Mouse (Mus musculus) intestine, embryonic 15.5 days (tissue): ENCODE data around the gene Wfdc5. TPM values are rescaled to one million over a fixed set of nuclear protein-coding genes. Genes with fewer than 3 reads are reported as not detected.

ENCODE experiments used
- ATAC-seq: fragments of 200-750 bp; cut with Nextera tagmentation; 2 replicates; pipeline ENCODE4 v1.8.0; 2017; ENCODE audit warnings: moderate TSS enrichment, moderate library complexity
- H3K27ac ChIP-seq: fragments of 300-500 bp; sonication (generic); 2 replicates; pipeline ENCODE4 v1.5.1; 2015; ENCODE audit warnings: mild to moderate bottlenecking, inconsistent platforms
- H3K27me3 ChIP-seq: fragments of 300-500 bp; sonication (generic); replicated peaks from 2 replicates; pipeline ENCODE4 v1.6.1; 2015; ENCODE audit warnings: inconsistent platforms
- H3K36me3 ChIP-seq: fragments of 300-500 bp; sonication (generic); 2 replicates; pipeline ENCODE4 v1.6.1; 2015; ENCODE audit warnings: inconsistent platforms
- H3K4me1 ChIP-seq: fragments of 300-500 bp; sonication (generic); replicated peaks from 2 replicates; pipeline ENCODE4 v1.6.1; 2015; ENCODE audit warnings: inconsistent platforms
- H3K4me2 ChIP-seq: fragments of 300-500 bp; sonication (generic); replicated peaks from 2 replicates; pipeline ENCODE4 v1.6.1; 2015; ENCODE audit warnings: mild to moderate bottlenecking, inconsistent platforms
- H3K4me3 ChIP-seq: fragments of 300-500 bp; sonication (generic); replicated peaks from 2 replicates; pipeline ENCODE4 v1.5.1; 2015; ENCODE audit warnings: inconsistent platforms
- H3K9ac ChIP-seq: fragments of 300-500 bp; sonication (generic); 2 replicates; pipeline ENCODE4 v1.6.1; 2015; ENCODE audit warnings: inconsistent platforms
- H3K9me3 ChIP-seq: fragments of 300-500 bp; sonication (generic); 2 replicates; pipeline ENCODE4 v1.6.1; 2016; ENCODE audit warnings: inconsistent platforms
- WGBS: fragments of 180-500 bp; shearing (Covaris S2); methylation state at CpG from one replicate; pipeline ENCODE4 v1.1.7; 2015; 5-methylcytosine and 5-hydroxymethylcytosine counted together
- polyA plus RNA-seq: library from polyadenylated mRNA; unstranded; fragments of >200 nt; fragmentation: Nextera tagmentation; extraction: Ambion mirVana; gene quantifications from 2 replicates; pipeline ENCODE4 v1.2.1, GENCODE M21; 2015

Gene Wfdc5
- polyA plus RNA-seq, 1 experiment from 2014 or later, result not detected

DNA sequence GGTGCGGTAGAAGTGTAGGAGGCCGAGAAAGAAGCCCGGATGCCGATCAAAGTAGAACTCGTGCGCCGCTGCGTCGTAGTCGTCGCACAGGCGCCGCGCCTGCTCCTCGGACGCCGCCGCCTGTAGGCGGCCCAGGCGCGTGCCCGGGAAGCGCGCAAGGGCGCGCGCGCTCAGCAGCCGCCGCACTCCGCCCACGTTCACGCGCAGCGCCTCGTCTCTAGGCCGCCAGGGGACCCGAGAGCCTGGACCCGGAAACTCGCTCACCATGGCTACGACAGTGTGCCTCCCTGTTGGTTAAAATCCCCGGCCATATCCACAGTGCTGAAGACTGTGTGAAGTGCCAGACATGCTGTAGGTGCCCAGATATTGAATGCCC, 14.0 kb downstream of the Wfdc5 start:
- H3K4me2 ChIP-seq, result peak overlapping the region; percentile 61
- no peaks in the 10 kb centered on the region for H3K36me3 ChIP-seq
- H3K4me3 ChIP-seq, result peak overlapping the region; percentile 31
- peaks cover 17% of the 10 kb centered on the region for H3K4me1 ChIP-seq
- H3K9me3 ChIP-seq, result no peaks in the 10 kb centered on the region
- ATAC-seq, result peak; percentile 47; the same call in 1 of the 2 replicates
- H3K9ac ChIP-seq, result no peak overlapping the region
- H3K27me3 ChIP-seq, result peaks cover 60% of the 10 kb centered on the region
- no peak overlapping the region for H3K27ac ChIP-seq
- 15% methylated on average over 42 of the region's 42 CpGs for WGBS

DNA sequence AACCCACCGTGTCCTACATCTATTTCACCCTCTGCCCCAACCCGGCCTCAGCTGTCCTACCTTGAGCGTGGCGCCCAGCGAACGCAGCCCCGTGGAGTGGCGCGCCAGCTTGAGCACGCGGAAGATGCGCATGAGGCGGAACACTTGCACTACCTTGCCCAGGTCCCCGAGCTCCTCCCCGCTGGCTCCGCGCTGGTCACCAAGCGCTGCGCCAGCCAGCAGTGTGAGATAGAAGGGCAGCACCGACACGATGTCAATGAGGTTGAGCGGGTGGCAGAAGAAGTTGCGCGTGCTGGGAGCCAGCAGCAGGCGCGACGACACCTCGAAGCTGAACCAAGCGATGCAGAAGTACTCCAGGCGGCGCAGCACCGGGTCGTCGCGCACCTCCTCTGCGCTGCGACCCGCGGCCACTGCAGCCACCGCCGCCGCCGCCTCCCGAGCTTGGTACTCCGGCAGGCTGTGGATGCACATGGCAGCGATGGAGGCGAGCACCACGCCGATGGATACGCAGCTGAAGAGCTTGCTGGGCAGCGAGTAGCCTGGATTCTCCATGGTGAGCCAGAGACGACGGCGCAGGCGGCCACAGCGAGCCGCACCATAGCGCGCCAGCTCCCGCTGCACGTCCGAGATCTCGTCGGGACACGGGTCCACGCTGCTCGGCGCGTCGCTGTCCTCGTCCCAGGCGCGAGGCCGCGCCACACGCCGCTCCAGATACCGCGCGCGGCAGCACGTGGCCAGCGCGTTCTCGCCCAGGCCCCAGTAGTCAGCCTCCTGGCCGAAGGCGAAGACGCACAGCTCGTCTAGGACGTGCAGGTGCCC, 14.6 kb downstream of the Wfdc5 start:
- peak overlapping the region; percentile 31 for H3K4me3 ChIP-seq
- ATAC-seq, result peak; percentile 32; the same call in 1 of the 2 replicates
- no peak overlapping the region for H3K27ac ChIP-seq
- WGBS, result 12% methylated on average over 90 of the region's 90 CpGs
- no peaks in the 10 kb centered on the region for H3K9me3 ChIP-seq
- no peak overlapping the region for H3K9ac ChIP-seq
- no peaks in the 10 kb centered on the region for H3K36me3 ChIP-seq
- H3K27me3 ChIP-seq, result peaks cover 60% of the 10 kb centered on the region
- peak overlapping the region; percentile 61 for H3K4me2 ChIP-seq
- peaks cover 17% of the 10 kb centered on the region for H3K4me1 ChIP-seq

DNA sequence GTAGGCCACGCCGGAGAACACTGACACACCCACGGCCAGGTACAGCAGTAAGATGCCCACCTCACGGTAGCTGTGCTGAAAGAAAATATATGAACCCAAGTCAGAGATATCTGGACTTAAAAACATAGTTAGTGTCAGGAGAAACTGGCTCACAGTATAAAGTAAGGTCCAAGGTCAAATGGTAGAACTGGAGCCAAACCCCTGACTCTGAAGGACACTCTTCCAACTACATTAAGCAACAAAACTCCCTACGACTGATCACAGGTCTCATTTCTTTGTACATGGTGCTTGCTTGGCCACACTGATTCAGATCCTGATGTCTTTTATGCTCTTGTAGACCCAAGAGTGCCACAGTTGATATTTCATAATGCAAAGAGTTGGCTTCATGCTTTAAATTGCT, 17.6 kb downstream of the Wfdc5 start:
- WGBS, result 88% methylated on average over 5 of the region's 5 CpGs
- peaks cover 39% of the 10 kb centered on the region for H3K27me3 ChIP-seq
- no peak overlapping the region for H3K4me3 ChIP-seq
- H3K36me3 ChIP-seq, result no peaks in the 10 kb centered on the region
- no peak overlapping the region for H3K27ac ChIP-seq
- H3K9me3 ChIP-seq, result no peaks in the 10 kb centered on the region
- no peak overlapping the region for H3K9ac ChIP-seq
- no peak overlapping the region for H3K4me2 ChIP-seq
- H3K4me1 ChIP-seq, result peaks cover 10% of the 10 kb centered on the region
- ATAC-seq, result no peak

DNA sequence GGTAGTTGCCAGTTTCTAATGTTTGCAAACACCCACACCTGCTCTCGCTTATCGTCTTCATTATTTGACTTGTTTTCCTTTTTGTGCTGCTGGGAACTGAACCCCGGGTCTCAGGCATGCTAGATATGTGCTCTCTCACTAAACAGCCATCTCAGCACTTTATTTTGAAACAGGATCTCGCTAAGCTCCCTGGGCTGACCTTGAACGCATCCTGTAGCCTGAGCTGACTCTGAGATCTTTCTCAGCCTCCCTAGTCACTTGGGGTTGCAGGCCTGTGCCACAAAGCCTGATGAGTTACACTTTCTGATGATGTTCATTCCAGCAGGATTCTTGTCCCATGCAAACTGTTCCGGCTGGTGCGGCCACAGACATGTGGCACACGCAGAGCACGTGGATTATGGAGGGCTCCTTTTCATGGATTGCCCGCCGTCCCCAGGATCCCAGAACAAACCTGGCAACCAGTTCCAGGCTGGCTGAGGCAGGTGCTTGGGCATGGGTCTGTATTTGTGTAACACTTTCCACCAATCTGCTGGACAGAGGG, 21.0 kb downstream of the Wfdc5 start:
- H3K4me1 ChIP-seq, result no peaks in the 10 kb centered on the region
- peaks cover 5% of the 10 kb centered on the region for H3K27me3 ChIP-seq
- H3K4me2 ChIP-seq, result no peak overlapping the region
- H3K9ac ChIP-seq, result no peak overlapping the region
- H3K27ac ChIP-seq, result no peak overlapping the region
- 74% methylated on average over 11 of the region's 11 CpGs for WGBS
- ATAC-seq, result no peak
- H3K4me3 ChIP-seq, result no peak overlapping the region
- H3K9me3 ChIP-seq, result no peaks in the 10 kb centered on the region
- no peaks in the 10 kb centered on the region for H3K36me3 ChIP-seq

DNA sequence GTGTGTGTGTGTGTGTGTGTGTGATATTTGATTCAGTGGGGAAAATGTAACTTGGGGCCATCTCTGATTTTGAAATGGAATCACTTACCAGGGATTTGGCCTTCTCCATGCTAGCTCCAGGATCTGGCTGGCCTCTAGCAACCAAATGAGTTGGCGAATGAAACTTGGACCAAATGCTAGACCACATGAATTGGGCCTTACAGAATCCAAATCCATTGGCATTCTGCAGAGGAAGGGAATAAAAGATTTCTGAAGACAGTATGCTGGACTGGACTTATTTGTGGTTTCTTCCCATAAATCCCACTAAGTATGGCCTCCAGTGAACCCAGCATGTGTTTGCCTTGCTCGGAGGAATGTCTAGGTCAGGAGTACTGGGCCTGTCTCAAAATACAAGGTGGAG, 23.7 kb downstream of the Wfdc5 start:
- H3K4me3 ChIP-seq, result no peak overlapping the region
- ATAC-seq, result no peak
- H3K9ac ChIP-seq, result no peak overlapping the region
- no peaks in the 10 kb centered on the region for H3K9me3 ChIP-seq
- H3K4me1 ChIP-seq, result no peaks in the 10 kb centered on the region
- no peak overlapping the region for H3K27ac ChIP-seq
- no peak overlapping the region for H3K4me2 ChIP-seq
- 74% methylated on average over 2 of the region's 2 CpGs for WGBS
- H3K36me3 ChIP-seq, result no peaks in the 10 kb centered on the region
- H3K27me3 ChIP-seq, result no peaks in the 10 kb centered on the region

DNA sequence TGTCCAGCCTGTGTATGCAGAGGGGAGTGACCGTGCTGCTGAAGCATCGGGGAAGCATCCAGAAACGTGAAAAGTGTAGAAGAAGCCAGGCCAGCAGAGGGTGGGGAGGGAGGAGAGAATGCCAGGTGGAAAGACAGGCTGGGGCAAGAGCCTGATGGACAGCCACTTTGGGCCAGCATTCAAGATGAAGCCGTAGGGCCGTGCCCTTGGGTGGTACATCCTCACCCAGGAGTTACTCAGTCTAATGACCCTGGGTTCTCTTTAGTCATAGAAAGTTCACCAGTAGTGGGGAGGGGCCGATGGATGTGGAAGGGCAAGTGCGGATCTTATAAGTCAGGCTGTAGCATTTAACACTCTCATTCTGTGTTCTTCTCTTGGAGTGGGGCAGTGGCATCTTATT, 26.4 kb downstream of the Wfdc5 start:
- Histone ChIP-seq H3K9me3 (no peaks in the 10 kb centered on the region), H3K27me3 (no peaks in the 10 kb centered on the region), H3K4me1 (no peaks in the 10 kb centered on the region), H3K27ac (no peak overlapping the region), H3K9ac (no peak overlapping the region), H3K4me3 (no peak overlapping the region), H3K36me3 (peaks cover 14% of the 10 kb centered on the region; the same call in 1 of the 2 replicates), H3K4me2 (no peak overlapping the region)
- WGBS, result 86% methylated on average over 7 of the region's 7 CpGs
- no peak for ATAC-seq

DNA sequence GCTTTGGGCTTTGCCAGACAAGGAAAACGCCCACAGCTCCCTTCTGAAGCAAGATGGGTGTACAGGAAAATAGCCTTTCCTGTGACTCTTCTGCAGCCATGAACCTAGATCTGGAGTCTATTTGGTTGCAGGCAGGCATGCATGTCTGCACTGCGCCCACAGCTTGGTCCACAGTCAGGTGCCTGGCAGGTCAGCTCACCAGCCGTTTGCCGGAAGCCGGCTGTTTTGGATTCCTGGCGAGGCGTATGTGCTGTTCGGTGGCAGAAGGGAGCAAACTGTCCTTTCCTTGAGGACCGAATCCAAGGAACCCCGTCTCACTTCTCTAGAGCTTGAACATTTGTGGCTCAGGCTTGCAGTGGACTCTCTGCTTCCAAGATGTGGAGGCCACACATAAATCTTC, 28.5 kb downstream of the Wfdc5 start:
- WGBS, result 91% methylated on average over 10 of the region's 10 CpGs
- Histone ChIP-seq H3K4me2 (no peak overlapping the region), H3K4me3 (no peak overlapping the region), H3K9me3 (no peaks in the 10 kb centered on the region), H3K4me1 (peaks cover 2% of the 10 kb centered on the region; the same call in 1 of the 2 replicates), H3K27ac (no peak overlapping the region), H3K27me3 (no peaks in the 10 kb centered on the region), H3K9ac (no peak overlapping the region), H3K36me3 (peaks cover 14% of the 10 kb centered on the region; the same call in 1 of the 2 replicates)
- no peak for ATAC-seq

DNA sequence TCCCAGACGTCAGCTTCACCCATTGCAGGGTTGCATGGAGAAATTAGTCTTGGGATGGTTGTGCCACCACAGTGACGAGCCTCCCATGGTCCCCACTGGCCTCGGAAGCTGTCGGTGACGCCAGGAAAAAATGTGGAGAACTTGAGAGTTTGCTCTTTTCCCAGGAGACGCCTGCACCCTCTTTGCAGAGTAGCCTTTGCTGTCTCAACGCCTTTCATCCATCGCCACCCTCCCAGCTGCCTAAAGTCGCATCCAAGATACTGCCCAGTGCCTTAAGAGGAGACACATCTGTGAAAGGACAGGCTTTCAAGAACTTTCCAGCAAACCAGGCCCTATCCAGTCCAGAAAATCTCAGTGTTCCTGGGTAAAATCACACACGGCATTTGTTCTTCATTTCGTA, 30.2 kb downstream of the Wfdc5 start:
- no peak overlapping the region for H3K4me2 ChIP-seq
- H3K9me3 ChIP-seq, result no peaks in the 10 kb centered on the region
- WGBS, result 91% methylated on average over 11 of the region's 11 CpGs
- H3K4me3 ChIP-seq, result no peak overlapping the region
- ATAC-seq, result no peak
- H3K4me1 ChIP-seq, result peaks cover 2% of the 10 kb centered on the region; the same call in 1 of the 2 replicates
- no peaks in the 10 kb centered on the region for H3K27me3 ChIP-seq
- peaks cover 14% of the 10 kb centered on the region; the same call in 1 of the 2 replicates for H3K36me3 ChIP-seq
- H3K27ac ChIP-seq, result no peak overlapping the region
- H3K9ac ChIP-seq, result no peak overlapping the region

DNA sequence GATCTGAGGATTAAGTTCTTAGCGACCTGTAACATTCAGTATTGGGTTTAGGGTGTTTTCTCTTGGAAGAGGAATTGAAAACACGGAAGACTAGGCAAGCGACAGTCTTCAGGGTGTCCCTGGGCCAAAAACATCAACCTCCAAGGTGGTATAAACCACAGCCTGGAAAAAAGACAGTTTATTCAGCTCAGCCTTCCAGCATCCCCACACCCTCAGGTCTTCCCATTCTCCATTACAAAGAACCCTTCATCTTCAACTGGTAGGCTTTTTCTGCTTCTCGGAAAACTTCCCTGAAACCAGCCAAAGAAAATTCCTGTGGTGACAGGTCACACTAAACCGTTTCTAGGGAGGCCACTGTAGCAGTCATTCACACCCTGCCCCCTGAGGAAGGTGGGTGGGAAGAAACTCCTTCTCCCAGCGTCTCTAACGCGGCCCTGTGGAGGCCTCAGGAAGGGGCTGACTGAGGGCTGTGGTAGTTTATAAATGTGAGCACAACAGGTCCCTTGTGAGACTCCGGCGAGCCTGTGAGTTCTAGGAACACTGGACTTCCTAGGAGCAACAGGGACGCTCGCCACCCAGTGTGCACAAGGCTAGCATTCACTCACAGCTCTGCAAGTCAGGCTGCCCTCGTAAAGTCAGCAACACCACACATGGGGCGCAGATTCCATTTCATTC, 32.3 kb downstream of the Wfdc5 start:
- H3K9ac ChIP-seq, result no peak overlapping the region
- no peaks in the 10 kb centered on the region for H3K9me3 ChIP-seq
- H3K4me2 ChIP-seq, result no peak overlapping the region
- no peaks in the 10 kb centered on the region for H3K27me3 ChIP-seq
- ATAC-seq, result no peak
- 42% methylated on average over 14 of the region's 14 CpGs for WGBS
- peaks cover 2% of the 10 kb centered on the region; the same call in 1 of the 2 replicates for H3K4me1 ChIP-seq
- no peak overlapping the region for H3K4me3 ChIP-seq
- H3K36me3 ChIP-seq, result peaks cover 14% of the 10 kb centered on the region; the same call in 1 of the 2 replicates
- H3K27ac ChIP-seq, result no peak overlapping the region

DNA sequence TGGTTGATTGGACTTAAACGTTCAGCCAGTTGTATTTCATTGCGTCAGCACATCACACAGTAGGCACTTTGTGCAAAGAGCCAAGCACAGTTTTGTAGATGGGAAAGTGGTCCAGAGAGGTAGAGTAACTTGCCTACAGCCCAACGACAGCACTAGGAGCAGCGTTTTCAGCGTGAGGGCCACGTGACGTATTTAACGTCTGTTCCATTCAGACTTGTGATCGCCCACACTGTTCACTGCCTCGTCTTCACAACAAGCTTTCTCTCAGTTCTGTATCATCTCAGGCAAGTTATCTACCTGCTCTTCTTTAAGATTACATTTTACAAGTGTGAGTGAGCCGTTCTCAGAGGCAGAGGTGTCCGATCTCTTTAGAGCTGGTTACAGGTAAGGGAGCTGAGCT, 36.0 kb downstream of the Wfdc5 start:
- no peak for ATAC-seq
- peaks cover 2% of the 10 kb centered on the region; the same call in 1 of the 2 replicates for H3K4me1 ChIP-seq
- H3K27ac ChIP-seq, result no peak overlapping the region
- 95% methylated on average over 12 of the region's 12 CpGs for WGBS
- H3K4me3 ChIP-seq, result no peak overlapping the region
- no peaks in the 10 kb centered on the region for H3K27me3 ChIP-seq
- no peaks in the 10 kb centered on the region for H3K9me3 ChIP-seq
- no peak overlapping the region for H3K4me2 ChIP-seq
- H3K36me3 ChIP-seq, result 0 out of 2 replicates have a peak, but pooled peaks cover under 1% of the 10 kb centered on the region
- H3K9ac ChIP-seq, result no peak overlapping the region

DNA sequence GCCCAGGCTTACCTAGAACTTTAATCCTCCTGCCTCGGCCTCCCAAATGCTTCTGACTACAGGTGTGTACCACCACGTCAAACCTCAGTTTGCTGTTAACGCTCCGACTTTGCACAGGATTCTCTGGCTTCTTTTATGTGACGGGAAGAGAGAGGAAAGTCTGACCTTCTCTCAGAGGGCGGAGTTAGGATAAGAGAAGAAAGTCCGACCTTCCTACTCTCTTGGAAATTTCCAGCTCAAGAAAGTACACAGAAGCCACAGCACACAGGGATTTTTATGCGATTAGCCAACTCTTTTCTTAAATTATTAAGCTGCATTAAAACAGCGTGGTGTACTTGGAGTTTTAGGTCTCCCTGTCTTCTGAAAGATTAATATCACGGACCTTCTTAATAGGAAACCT, 38.0 kb downstream of the Wfdc5 start:
- Histone ChIP-seq H3K27ac (no peak overlapping the region), H3K4me3 (no peak overlapping the region), H3K4me2 (no peak overlapping the region), H3K36me3 (no peaks in the 10 kb centered on the region), H3K27me3 (no peaks in the 10 kb centered on the region), H3K4me1 (no peaks in the 10 kb centered on the region; the same call in 1 of the 2 replicates), H3K9ac (no peak overlapping the region), H3K9me3 (no peaks in the 10 kb centered on the region)
- ATAC-seq, result no peak; the same call in 1 of the 2 replicates
- 78% methylated on average over 10 of the region's 10 CpGs for WGBS

DNA sequence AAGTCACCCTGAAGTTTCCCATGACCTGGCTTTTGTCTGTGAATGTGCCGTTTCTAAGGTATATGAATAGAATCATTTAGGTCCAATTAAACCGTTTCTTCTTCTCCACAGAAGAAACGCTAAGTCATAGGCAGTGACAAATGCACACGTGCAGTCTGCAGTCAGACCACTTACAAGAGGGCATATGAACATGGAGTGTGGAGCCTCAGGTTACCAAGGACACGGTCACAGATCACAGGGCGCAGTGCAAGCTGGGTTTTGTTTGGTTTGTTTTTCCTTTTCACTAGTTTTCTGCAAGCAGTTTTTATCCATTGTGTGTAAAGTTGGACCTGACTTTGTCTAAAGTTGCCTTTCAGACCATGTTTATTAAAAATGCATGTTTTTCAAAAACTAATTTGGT, 38.5 kb downstream of the Wfdc5 start:
- H3K4me2 ChIP-seq, result no peak overlapping the region

More for the DNA sequence above, 38.5 kb downstream of the Wfdc5 start:
- H3K27ac ChIP-seq, result no peak overlapping the region
- 78% methylated on average over 6 of the region's 6 CpGs for WGBS
- no peak for ATAC-seq
- no peak overlapping the region for H3K4me3 ChIP-seq
- H3K27me3 ChIP-seq, result no peaks in the 10 kb centered on the region
- H3K9ac ChIP-seq, result no peak overlapping the region
- H3K9me3 ChIP-seq, result no peaks in the 10 kb centered on the region
- no peaks in the 10 kb centered on the region; the same call in 1 of the 2 replicates for H3K4me1 ChIP-seq
- no peaks in the 10 kb centered on the region for H3K36me3 ChIP-seq
